19 mouse cellular contexts compared by ENCODE assay signal in the genomic region with DNA sequence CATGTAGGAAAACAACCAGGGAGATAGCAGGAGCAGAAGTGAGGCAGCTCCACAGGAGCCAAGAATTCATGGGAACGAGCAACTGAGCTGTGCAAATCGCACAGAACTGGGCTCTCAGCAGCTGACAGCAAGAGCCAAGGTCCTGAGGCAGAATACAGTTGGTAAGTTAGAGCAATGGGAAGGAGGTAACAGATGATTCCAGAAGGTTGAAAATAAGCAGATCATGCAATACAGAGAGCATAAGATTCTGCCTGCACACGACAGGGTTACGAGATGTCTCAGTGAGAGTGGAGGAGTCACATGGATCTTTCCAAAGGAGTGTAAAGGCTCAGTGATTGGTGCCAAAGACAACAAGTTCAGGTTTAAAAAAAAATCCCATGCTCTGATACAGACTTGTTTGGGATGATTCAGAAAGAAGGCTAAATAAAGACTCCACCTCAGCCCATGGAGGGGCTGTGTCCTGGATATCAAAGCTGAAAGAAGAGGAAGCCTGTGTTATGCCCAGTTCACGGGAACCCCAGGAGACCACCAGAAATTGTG. TPM values are rescaled to one million over a fixed set of nuclear protein-coding genes. Genes with fewer than 3 reads are reported as not detected.
"Had no signal": no experiment of that assay in that cellular context is flagged by ENCODE, and none has a peak within 500 bp of the region (broad histone marks: within the 10 kb centered on the region; RNA-seq: fewer than 3 reads in every experiment).

No protein-coding gene starts in this region.

- H3K4me1 ChIP-seq: limb, embryonic 13.5 days; midbrain, embryonic 12.5 days; neural tube, embryonic 13.5 days; stomach, embryonic 15.5 days had no signal

- H3K27me3 ChIP-seq: limb, embryonic 13.5 days; midbrain, embryonic 12.5 days; neural tube, embryonic 13.5 days; stomach, embryonic 15.5 days had no signal

- DNase-seq: kidney, postnatal 10 days; kidney, postnatal 4 days; left cerebral cortex, postnatal 4 days; lung, adult 18-20 months; retina, postnatal 1 day; right cerebral cortex, postnatal 14 days; thymus, adult 2 months; thymus, postnatal 25 days had no signal

- ATAC-seq: midbrain, embryonic 16.5 days had no signal

- H3K36me3 ChIP-seq: limb, embryonic 13.5 days; midbrain, embryonic 12.5 days; neural tube, embryonic 13.5 days; stomach, embryonic 15.5 days had no signal

- H3K4me3 ChIP-seq: layer of hippocampus, adult 2 months; limb, embryonic 13.5 days; midbrain, embryonic 12.5 days; neural tube, embryonic 13.5 days; stomach, embryonic 15.5 days had no signal

- H3K9me3 ChIP-seq: limb, embryonic 13.5 days; midbrain, embryonic 12.5 days; neural tube, embryonic 13.5 days; stomach, embryonic 15.5 days had no signal

- H3K9ac ChIP-seq: limb, embryonic 13.5 days; liver, embryonic 14.5 days; midbrain, embryonic 12.5 days; neural tube, embryonic 13.5 days; stomach, embryonic 15.5 days had no signal

- H3K4me2 ChIP-seq: limb, embryonic 13.5 days; midbrain, embryonic 12.5 days; neural tube, embryonic 13.5 days; stomach, embryonic 15.5 days had no signal

- H3K27ac ChIP-seq: layer of hippocampus, adult 2 months; limb, embryonic 13.5 days; liver, embryonic 14.5 days; midbrain, embryonic 12.5 days; neural tube, embryonic 13.5 days; stomach, embryonic 15.5 days had no signal

RNA-seq across cellular contexts. Expression of a gene that starts 2.7 kb away (rescaled TPM):
- polyA plus RNA-seq: limb, embryonic 13.5 days; liver, adult 2 months; lung, embryonic 16.5 days; midbrain, embryonic 12.5 days; midbrain, embryonic 16.5 days; neural tube, embryonic 13.5 days; stomach, embryonic 15.5 days had no signal

RNA-seq across cellular contexts. Expression of a gene that starts 12.6 kb away (rescaled TPM):
- polyA plus RNA-seq: limb, embryonic 13.5 days; liver, adult 2 months; liver, embryonic 14.5 days; lung, embryonic 16.5 days; midbrain, embryonic 12.5 days; midbrain, embryonic 16.5 days; neural tube, embryonic 13.5 days; spleen, adult 2 months; stomach, embryonic 15.5 days; thymus, adult 2 months; urinary bladder, adult 2 months had no signal

RNA-seq across cellular contexts. Expression of a gene that starts 24.2 kb away (rescaled TPM):
- polyA plus RNA-seq: limb, embryonic 13.5 days; lung, embryonic 16.5 days; midbrain, embryonic 12.5 days; midbrain, embryonic 16.5 days; neural tube, embryonic 13.5 days; spleen, adult 2 months; urinary bladder, adult 2 months had no signal

RNA-seq across cellular contexts. Expression of a gene that starts 28.6 kb away (rescaled TPM):
- polyA plus RNA-seq: limb, embryonic 13.5 days; liver, adult 2 months; liver, embryonic 14.5 days; midbrain, embryonic 12.5 days; neural tube, embryonic 13.5 days; stomach, embryonic 15.5 days had no signal
